Mouse (Mus musculus) midbrain, embryonic 16.5 days (tissue): ENCODE data around the gene Nme7. TPM values are rescaled to one million over a fixed set of nuclear protein-coding genes. Genes with fewer than 3 reads are reported as not detected.
A peak's percentile ranks its signal among the peaks of the same experiment; 100 is the strongest.

ENCODE experiments used
- ATAC-seq: fragments of 200-750 bp; cut with Nextera tagmentation; 2 replicates; pipeline ENCODE4 v1.8.0; 2017; ENCODE audit warnings: moderate TSS enrichment
- H3K27ac ChIP-seq: fragments of 300-500 bp; sonication (generic); 2 replicates; pipeline ENCODE4 v1.5.1; 2014; ENCODE audit warnings: mild to moderate bottlenecking, low read length, mixed read lengths
- H3K27me3 ChIP-seq: fragments of 300-500 bp; sonication (generic); 2 replicates; pipeline ENCODE4 v1.6.1; 2014; ENCODE audit warnings: low read depth, low read length, mixed read lengths; ENCODE audit not compliant: control insufficient read depth, insufficient read depth
- H3K36me3 ChIP-seq: fragments of 300-500 bp; sonication (generic); 2 replicates; pipeline ENCODE4 v1.6.1; 2014; ENCODE audit warnings: mild to moderate bottlenecking, low read length, moderate library complexity, mixed read lengths; ENCODE audit not compliant: control insufficient read depth, insufficient read depth
- H3K4me1 ChIP-seq: fragments of 300-500 bp; sonication (generic); 2 replicates; pipeline ENCODE4 v1.6.1; 2014; ENCODE audit warnings: mild to moderate bottlenecking, low read length, mixed read lengths; ENCODE audit not compliant: control insufficient read depth, insufficient read depth
- H3K4me2 ChIP-seq: fragments of 300-500 bp; sonication (generic); 2 replicates; pipeline ENCODE4 v1.6.1; 2014; ENCODE audit warnings: mild to moderate bottlenecking, low read length, mixed read lengths
- H3K4me3 ChIP-seq: fragments of 300-500 bp; sonication (generic); 2 replicates; pipeline ENCODE4 v1.5.1; 2014; ENCODE audit warnings: low read depth, mild to moderate bottlenecking, low read length, moderate library complexity, mixed read lengths
- H3K9ac ChIP-seq: fragments of 300-500 bp; sonication (generic); 2 replicates; pipeline ENCODE4 v1.6.1; 2014; ENCODE audit warnings: low read depth, low read length, mixed read lengths
- H3K9me3 ChIP-seq: fragments of 300-500 bp; sonication (generic); replicated peaks from 2 replicates; pipeline ENCODE4 v1.6.1; 2014; ENCODE audit warnings: mild to moderate bottlenecking, low read length, mixed read lengths; ENCODE audit not compliant: control insufficient read depth, poor library complexity, severe bottlenecking
- WGBS: fragments of 180-500 bp; shearing (Covaris S2); extraction: QIAGEN DNeasy Blood & Tissue Kit; methylation state at CpG from one replicate; pipeline ENCODE4 v1.1.7; 2014; 5-methylcytosine and 5-hydroxymethylcytosine counted together
- polyA plus RNA-seq: library from polyadenylated mRNA; unstranded; fragments of >200 nt; fragmentation: Nextera tagmentation; extraction: Ambion mirVana; gene quantifications from 2 replicates; pipeline ENCODE4 v1.2.1, GENCODE M21; 2015

Nme7 gene
- polyA plus RNA-seq, 1 experiment from 2014 or later = 31.2 TPM

DNA sequence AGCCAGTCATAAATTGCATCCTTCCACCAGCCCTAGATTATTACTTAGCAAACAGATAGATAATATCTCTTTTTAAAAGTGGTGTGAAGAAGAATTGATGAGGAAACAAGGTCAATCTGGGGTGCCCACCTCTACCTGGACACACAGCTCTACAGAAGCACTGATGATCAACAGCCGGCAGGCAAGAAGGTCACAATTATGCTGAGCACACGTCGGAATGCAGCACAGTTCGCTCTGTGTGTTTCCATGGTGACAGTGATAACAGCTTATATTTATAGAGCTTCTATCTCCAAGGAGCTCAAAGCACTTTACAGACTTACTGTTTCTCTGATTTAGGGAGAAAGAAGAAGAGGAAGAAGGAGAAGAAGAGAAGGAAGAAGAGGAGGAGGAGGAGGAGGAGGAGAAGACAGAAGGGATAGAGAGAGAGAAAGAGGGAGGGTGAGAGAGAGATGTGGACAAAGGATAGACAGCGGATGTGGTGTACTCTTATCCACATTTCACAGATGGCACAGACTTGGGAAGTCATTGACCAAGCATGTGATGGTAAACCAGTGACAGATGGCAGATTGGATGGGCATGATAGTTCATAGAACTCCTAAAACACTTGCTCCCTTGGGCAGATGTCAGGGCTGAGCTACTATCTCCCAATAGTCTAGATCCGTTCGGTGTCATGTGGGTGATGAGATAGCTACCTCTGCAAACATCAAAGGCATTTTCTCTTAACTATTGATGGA is 171.0 kb downstream of the Nme7 start:
- H3K27me3 ChIP-seq = no peaks in the 10 kb centered on the region
- H3K27ac ChIP-seq = peak overlapping the region; percentile 60
- H3K4me2 ChIP-seq = peak overlapping the region; percentile 4; the same call in 1 of the 2 replicates
- no peaks in the 10 kb centered on the region for H3K36me3 ChIP-seq
- 52% methylated on average over 7 of the region's 7 CpGs for WGBS
- no peak overlapping the region for H3K4me3 ChIP-seq
- no peak overlapping the region for H3K9ac ChIP-seq
- no peaks in the 10 kb centered on the region for H3K9me3 ChIP-seq
- peaks cover 17% of the 10 kb centered on the region for H3K4me1 ChIP-seq
- ATAC-seq = peak; percentile 92

- Histone ChIP-seq H3K4me2 (no peak overlapping the region), H3K27ac (no peak overlapping the region), H3K36me3 (no peaks in the 10 kb centered on the region), H3K4me1 (peaks cover 17% of the 10 kb centered on the region), H3K9me3 (no peaks in the 10 kb centered on the region), H3K27me3 (no peaks in the 10 kb centered on the region), H3K9ac (no peak overlapping the region), H3K4me3 (no peak overlapping the region)
- no peak for ATAC-seq
- WGBS = 81% methylated on average over 4 of the region's 4 CpGs
These were observed 172.0 kb downstream of the Nme7 start for GRCm38 (mm10) chr1:164475895-164476294.

GRCm38 (mm10) chr1:164480755-164481644 is 177.1 kb downstream of the Nme7 start:
- no peak for ATAC-seq
- Histone ChIP-seq H3K4me1 (no peaks in the 10 kb centered on the region; the same call in 1 of the 2 replicates), H3K4me3 (no peak overlapping the region), H3K36me3 (no peaks in the 10 kb centered on the region), H3K9me3 (no peaks in the 10 kb centered on the region), H3K9ac (no peak overlapping the region), H3K27me3 (no peaks in the 10 kb centered on the region), H3K4me2 (no peak overlapping the region), H3K27ac (no peak overlapping the region)
- WGBS = 86% methylated on average over 5 of the region's 5 CpGs

- H3K27me3 ChIP-seq = no peaks in the 10 kb centered on the region
- ATAC-seq = no peak
- no peak overlapping the region for H3K4me3 ChIP-seq
- H3K4me2 ChIP-seq = no peak overlapping the region
- H3K9ac ChIP-seq = no peak overlapping the region
- no peaks in the 10 kb centered on the region for H3K4me1 ChIP-seq
- no peaks in the 10 kb centered on the region for H3K9me3 ChIP-seq
- H3K36me3 ChIP-seq = no peaks in the 10 kb centered on the region
- 45% methylated on average over 9 of the region's 9 CpGs for WGBS
- H3K27ac ChIP-seq = no peak overlapping the region
These were observed 177.9 kb downstream of the Nme7 start for GRCm38 (mm10) chr1:164481645-164482354.

- Histone ChIP-seq H3K27ac (no peak overlapping the region), H3K36me3 (no peaks in the 10 kb centered on the region), H3K27me3 (no peaks in the 10 kb centered on the region), H3K4me3 (no peak overlapping the region), H3K9ac (no peak overlapping the region), H3K9me3 (no peaks in the 10 kb centered on the region), H3K4me2 (no peak overlapping the region), H3K4me1 (no peaks in the 10 kb centered on the region)
- ATAC-seq = no peak
- 81% methylated on average over 3 of the region's 3 CpGs for WGBS
These were observed 178.9 kb downstream of the Nme7 start for GRCm38 (mm10) chr1:164482833-164483232.

DNA sequence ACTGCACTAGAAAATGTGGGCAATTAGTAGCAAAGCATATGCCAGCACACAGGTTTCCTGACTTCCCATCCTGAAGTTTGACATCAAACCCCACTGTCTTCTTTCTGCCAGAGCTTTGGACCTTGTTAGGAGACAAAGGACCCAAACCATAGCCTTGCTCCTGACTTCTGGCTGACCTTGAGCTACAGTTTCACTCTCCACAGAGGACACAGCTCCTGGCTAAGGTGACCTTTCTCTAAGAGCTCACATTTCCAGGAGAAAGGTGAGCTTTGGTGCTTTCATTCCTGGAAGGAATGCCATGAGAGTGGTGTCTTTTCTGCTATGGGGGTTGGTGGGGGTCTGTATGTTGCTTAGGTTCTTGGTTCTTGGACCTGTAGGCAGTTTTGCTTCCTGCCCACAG is 179.8 kb downstream of the Nme7 start:
- Histone ChIP-seq H3K4me3 (no peak overlapping the region), H3K9ac (no peak overlapping the region), H3K4me1 (no peaks in the 10 kb centered on the region), H3K4me2 (no peak overlapping the region), H3K9me3 (no peaks in the 10 kb centered on the region), H3K27ac (no peak overlapping the region), H3K36me3 (no peaks in the 10 kb centered on the region), H3K27me3 (no peaks in the 10 kb centered on the region)
- ATAC-seq = no peak

Other genes with a start within 250 kb of the Nme7 start
- 0.16 TPM in 1 of 2 replicates, not detected in the other for gene Sell, start 242.1 kb upstream of the Nme7 start, polyA plus RNA-seq
- gene Selp, start 188.9 kb upstream of the Nme7 start, polyA plus RNA-seq = not detected in 2 replicates
- 0.14 and 0.20 TPM in 2 replicates for gene F5, start 152.3 kb upstream of the Nme7 start, polyA plus RNA-seq
- 8.1 and 8.3 TPM in 2 replicates for gene Slc19a2, start 55.1 kb upstream of the Nme7 start, polyA plus RNA-seq
- 29.1 and 30.5 TPM in 2 replicates for gene Ccdc181, start 28.5 kb upstream of the Nme7 start, polyA plus RNA-seq
- 30.7 and 32.3 TPM in 2 replicates for gene Blzf1, start 3.4 kb downstream of the Nme7 start, polyA plus RNA-seq
- gene Atp1b1, start 154.2 kb downstream of the Nme7 start, polyA plus RNA-seq = 238 and 311 TPM in 2 replicates